Mouse (Mus musculus) adipocyte (in vitro differentiated cells): ENCODE data around the gene Gm3776.
"Not testable (repeated sequence)": the region's sequence is repeated elsewhere in the genome, so short reads cannot be mapped to it uniquely, and the experiment has no call there.

Experiments used
- DNase-seq: peaks from one replicate; pipeline ENCODE4 v3.0.0-alpha.2; 2016; ENCODE audit warnings: low spot score

Gm3776 gene

GRCm38 (mm10) chr9:78293683-78294082, 36.8 kb downstream of the Gm3776 start:
- DNase-seq, result not testable (repeated sequence)

DNA sequence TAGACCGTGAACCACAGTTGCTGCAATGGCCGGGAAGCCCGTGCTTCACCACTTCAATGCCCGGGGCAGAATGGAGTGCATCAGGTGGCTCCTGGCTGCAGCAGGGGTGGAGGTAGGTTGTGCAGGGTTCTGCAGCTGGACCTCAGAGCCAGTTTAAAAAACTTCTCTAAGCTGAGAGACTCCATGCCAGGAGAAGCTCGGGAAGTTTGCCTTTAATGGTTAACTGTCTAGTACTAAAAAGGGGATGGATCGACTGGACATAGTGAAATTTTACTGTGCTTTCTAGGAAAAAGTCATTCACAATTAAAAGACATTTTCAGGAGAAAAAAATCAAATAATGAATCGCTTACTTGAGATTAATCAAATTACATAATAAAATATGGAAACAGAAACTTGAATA, 37.9 kb downstream of the Gm3776 start:
- DNase-seq, result not testable (repeated sequence)

DNA sequence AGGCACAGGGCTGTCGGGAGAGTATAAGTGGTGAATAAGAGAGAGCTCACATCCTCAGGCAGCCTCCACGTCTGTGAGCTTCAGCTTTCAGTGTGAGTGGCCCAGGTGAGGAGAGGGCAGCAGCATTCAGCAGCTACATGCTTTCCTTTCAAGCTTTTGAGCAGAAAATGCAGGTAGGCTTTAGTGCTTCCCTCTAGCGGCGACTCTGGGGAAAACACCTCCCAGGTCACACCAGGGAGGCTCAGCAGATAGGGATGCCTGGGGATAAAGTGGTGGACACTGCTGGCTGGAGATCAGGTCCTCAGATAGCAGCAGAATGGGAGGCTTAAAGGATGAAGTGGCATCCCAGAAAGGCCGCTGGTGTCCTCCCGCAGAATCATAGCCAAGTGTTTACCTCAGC, 39.2 kb downstream of the Gm3776 start:
- DNase-seq, result peak; percentile 57

DNA sequence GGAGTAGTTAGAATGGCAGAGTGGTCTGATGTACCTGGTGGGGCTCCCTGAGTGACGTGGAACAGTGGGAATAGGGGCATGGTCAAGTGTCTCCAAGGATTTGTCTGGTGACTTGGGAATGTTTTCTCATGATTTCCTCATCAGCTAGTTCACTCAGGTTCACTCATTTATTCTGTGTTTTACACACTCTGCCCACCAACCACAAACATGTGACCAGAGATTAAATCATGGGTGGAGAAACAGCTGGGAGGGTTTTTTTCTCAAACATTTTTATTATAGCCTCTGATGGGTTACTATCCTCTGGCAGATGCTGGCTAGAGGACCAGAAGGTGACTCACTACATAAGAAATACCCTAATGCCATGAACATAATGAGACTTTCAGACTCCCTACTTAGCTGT, 41.3 kb downstream of the Gm3776 start:
- DNase-seq, result no peak

DNA sequence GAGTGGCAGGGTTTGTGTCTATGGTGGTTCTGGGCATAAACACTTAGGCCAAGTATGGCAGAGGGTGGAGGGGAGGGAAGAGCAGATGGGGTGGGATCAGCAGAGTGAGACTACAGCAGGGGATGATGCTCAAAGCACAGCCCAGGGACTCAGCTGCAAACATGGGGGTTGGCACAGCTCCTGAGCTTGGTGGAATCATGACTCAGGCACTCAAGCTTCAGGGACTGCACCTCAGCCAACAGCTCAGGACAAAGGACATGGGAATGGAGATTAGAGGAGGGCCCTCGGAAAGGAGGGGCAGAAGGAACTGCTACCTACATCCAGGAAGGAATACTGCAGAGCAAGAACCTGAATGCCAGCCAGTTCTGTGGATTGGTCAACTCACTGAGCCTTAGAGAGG, 42.2 kb downstream of the Gm3776 start:
- not testable (repeated sequence) for DNase-seq

DNA sequence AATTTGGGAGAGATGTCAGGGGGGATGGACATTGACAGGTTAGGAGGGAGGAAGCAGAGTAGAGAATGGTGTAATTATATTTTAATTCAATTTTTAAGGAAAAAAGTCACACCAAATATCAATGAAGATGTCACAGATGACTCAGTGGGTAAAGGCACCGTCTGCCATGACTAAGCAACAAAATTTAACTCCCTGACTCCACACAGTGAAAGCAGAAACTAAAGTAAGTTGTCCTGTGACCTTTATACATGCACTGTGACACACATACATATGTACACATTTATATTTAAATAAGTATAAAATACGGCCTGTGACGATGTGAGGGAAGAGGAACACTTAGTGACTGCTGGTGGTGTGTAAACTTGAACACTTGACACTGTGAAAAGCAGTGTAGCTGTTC, 51.2 kb downstream of the Gm3776 start:
- DNase-seq, result not testable (repeated sequence)

- no peak for DNase-seq
Measured at GRCm38 (mm10) chr9:78314696-78315095, 57.8 kb downstream of the Gm3776 start, which contains the start of gene Omt2a. Gene Omt2a, minus strand, starts transcription at chr9:78314796.
